Mouse (Mus musculus) colon, adult 2 months (tissue): ENCODE measurements around the gene S100a1. TPM values are rescaled to one million over a fixed set of nuclear protein-coding genes. Genes with fewer than 3 reads are reported as not detected.

Experiments used
- polyA plus RNA-seq: library from polyadenylated mRNA; depleted of rRNA; stranded (reverse); fragments of >200 nt; gene quantifications from 2 replicates; pipeline ENCODE4 v1.2.3, GENCODE M21; 2012; rRNA removed

S100a1 gene
- 199 and 230 TPM in 2 replicates for polyA plus RNA-seq

GRCm38 (mm10) chr3:90513796-90514590 lies at the start of gene S100a1, which contains the start of gene S100a13:
Gene S100a1 (minus strand): TSS chr3:90514392.
Gene S100a13 (plus strand): TSS chr3:90514435.

GRCm38 (mm10) chr3:90560008-90560628 lies 45.9 kb upstream of the S100a1 start, which contains the start of gene S100a3:
Gene S100a3 (plus strand): TSS chr3:90560578.

GRCm38 (mm10) chr3:90537141-90537904 lies 23.1 kb upstream of the S100a1 start, which contains the start of gene S100a16:
Gene S100a16 (plus strand): TSS chr3:90537254.

GRCm38 (mm10) chr3:90526580-90526979 lies 12.4 kb upstream of the S100a1 start, which contains the start of gene S100a14:
Gene S100a14 (plus strand): TSS chr3:90526856.

GRCm38 (mm10) chr3:90508950-90509746 lies 5.0 kb downstream of the S100a1 start, which contains the start of gene Chtop:
Gene Chtop (minus strand): TSS chr3:90509498.

GRCm38 (mm10) chr3:90490696-90491256 lies 23.4 kb downstream of the S100a1 start, which contains the start of gene Snapin:
Gene Snapin (minus strand): TSS chr3:90491033.

GRCm38 (mm10) chr3:90475831-90476611 lies 38.2 kb downstream of the S100a1 start, which contains the start of gene Ilf2:
Gene Ilf2 (plus strand): TSS chr3:90476126.

GRCm38 (mm10) chr3:90465686-90466310 lies 48.4 kb downstream of the S100a1 start, which contains the start of gene Npr1:
Gene Npr1 (minus strand): TSS chr3:90465866.

Other genes with a start within 250 kb of the S100a1 start
- gene Dennd4b, start 249.2 kb downstream of the S100a1 start, polyA plus RNA-seq = 11.9 and 15.7 TPM in 2 replicates
- gene Gatad2b, start 221.2 kb downstream of the S100a1 start, polyA plus RNA-seq = 12.9 and 16.4 TPM in 2 replicates
- gene Slc27a3, start 124.5 kb downstream of the S100a1 start, polyA plus RNA-seq = 11.7 and 12.2 TPM in 2 replicates
- 24.1 and 28.2 TPM in 2 replicates for gene Ints3, start 80.8 kb downstream of the S100a1 start, polyA plus RNA-seq
- gene Npr1, start 48.5 kb downstream of the S100a1 start, polyA plus RNA-seq = 7.2 and 7.4 TPM in 2 replicates
- 10.1 and 10.5 TPM in 2 replicates for gene Ilf2, start 38.3 kb downstream of the S100a1 start, polyA plus RNA-seq
- 14.8 and 15.0 TPM in 2 replicates for gene Snapin, start 23.4 kb downstream of the S100a1 start, polyA plus RNA-seq
- 29.8 and 34.1 TPM in 2 replicates for gene Chtop, start 4.9 kb downstream of the S100a1 start, polyA plus RNA-seq
- gene S100a13, start within 50 bp of the S100a1 start, polyA plus RNA-seq = 61.5 and 65.1 TPM in 2 replicates
- gene S100a14, start 12.5 kb upstream of the S100a1 start, polyA plus RNA-seq = 29.0 and 52.1 TPM in 2 replicates
- 267 and 284 TPM in 2 replicates for gene S100a16, start 22.9 kb upstream of the S100a1 start, polyA plus RNA-seq
- 0.41 and 0.50 TPM in 2 replicates for gene S100a3, start 46.2 kb upstream of the S100a1 start, polyA plus RNA-seq
- not detected in 2 replicates for gene S100a2, start 75.9 kb upstream of the S100a1 start, polyA plus RNA-seq
- not detected in 2 replicates for gene Gm42674, start 87.5 kb upstream of the S100a1 start, polyA plus RNA-seq
- gene S100a4, start 89.4 kb upstream of the S100a1 start, polyA plus RNA-seq = 10.2 and 12.3 TPM in 2 replicates
- not detected in 2 replicates for gene S100a5, start 94.1 kb upstream of the S100a1 start, polyA plus RNA-seq
- gene S100a6, start 98.5 kb upstream of the S100a1 start, polyA plus RNA-seq = 1,904 and 2,022 TPM in 2 replicates
- gene S100a7a, start 139.6 kb upstream of the S100a1 start, polyA plus RNA-seq = 0.54 and 0.59 TPM in 2 replicates
- gene S100a8, start 154.6 kb upstream of the S100a1 start, polyA plus RNA-seq = not detected in 2 replicates
- 0.49 TPM in 1 of 2 replicates, not detected in the other for gene S100a9, start 181.3 kb upstream of the S100a1 start, polyA plus RNA-seq
- gene Pglyrp4, start 212.5 kb upstream of the S100a1 start, polyA plus RNA-seq = not detected in 2 replicates